Mouse (Mus musculus) hindlimb bud, embryonic 11.5 days (tissue): Measurements from ENCODE around the gene Lpin1.

Experiments
- DNase-seq: peaks from one replicate; pipeline ENCODE4 v3.0.0-alpha.2; 2012; ENCODE audit warnings: low read depth, low spot score; ENCODE audit errors: extremely low spot score

Gene Lpin1

DNA sequence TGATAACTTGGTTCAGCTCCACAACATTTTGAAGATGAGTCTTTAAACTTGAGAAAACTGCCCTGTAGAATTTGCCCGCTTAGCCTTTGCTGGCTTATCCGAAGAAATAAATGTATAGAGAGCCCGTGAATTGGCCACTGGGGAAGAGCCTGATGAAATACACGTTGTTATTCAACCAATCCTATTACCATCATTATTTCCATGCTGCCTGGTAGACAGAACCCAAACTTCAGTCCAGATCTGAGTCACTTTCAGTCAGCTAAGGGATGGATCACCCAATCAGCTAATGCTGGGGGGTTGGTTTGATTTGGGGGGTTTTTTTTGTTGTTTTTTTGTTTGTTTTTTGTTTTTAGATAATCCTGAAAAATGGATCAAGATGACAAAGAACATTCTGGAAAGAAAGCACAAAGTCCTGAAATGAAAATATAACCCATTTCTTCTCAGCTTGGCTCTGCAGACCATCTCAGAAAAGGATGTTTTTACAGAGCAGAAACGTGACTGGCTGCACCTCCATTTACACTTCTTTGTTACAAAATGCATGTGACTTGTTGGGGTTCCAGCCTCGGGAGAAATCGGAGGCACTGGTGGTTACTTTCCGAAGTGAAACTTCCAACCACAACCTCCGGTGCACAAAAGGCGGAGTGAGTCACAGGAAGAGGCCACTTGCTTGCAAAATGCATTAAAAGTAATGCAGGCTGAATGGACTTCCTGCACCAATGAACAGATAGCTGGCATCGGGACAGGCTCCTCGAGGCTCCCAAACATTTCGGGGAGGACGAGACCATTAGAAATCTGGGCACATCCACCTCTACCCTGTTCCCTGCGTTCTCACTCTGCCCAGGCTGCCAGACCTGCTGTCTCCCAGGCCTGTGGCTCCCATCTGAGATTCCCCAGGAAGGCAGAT is 78.6 kb downstream of the Lpin1 start:
- DNase-seq: no peak

DNA sequence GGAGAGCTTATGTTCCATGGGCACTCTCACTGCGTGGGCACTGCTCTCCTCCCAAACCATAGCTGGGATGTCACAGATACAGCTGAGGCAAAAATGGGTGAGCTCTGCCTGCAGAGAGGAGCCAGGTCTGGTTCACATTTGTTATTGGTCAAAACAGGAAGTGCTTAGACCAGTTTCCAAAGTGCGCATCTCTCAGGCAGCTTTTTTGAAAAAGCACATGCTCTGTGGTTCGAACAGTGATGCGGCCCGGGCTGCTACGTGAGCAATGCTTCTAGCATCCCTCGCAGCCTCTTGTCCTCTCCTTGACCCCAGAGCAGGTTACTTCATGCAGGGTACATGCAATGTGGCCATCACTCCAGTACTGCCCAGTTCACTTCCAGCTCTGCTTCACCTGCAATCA is 82.1 kb downstream of the Lpin1 start:
- no peak for DNase-seq

DNA sequence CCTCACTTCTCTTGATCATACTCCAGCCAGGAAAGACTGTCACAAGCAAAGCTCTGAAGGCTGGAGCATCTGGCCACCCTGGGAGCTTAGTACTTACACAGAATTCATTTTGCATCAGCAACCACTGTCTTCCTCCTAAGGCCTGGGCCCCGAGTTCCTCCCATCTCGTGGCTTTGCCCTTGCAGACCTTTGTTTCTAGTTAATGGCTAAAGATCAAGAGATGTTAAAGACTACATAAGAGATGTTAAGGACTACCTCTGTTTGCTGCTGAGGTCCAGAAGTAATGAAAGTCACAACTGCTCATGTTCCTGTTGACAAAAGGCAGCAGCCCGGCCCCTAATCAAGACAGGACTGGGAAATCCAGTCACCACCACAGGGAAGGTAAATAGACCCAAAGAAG is 82.8 kb downstream of the Lpin1 start:
- no peak for DNase-seq

DNA sequence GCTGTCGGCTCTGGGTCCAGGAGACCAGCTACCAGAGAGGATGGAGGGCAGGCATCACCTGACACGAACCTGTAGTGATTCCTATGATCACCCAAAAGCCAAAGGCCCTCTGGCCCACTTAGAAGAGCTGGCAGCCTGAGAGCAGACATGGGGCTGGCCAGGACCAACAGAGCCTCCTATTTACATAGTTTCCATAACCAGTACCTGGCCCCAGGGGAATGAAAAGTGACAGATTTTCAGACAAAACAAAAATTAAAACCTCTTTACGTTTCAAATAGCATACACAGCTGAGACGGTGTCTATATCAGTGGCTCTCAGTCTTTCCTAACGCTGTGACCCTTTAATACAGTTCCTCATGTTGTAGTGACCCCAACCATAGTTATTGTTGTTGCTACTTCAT is 83.9 kb downstream of the Lpin1 start:
- DNase-seq: no peak

DNA sequence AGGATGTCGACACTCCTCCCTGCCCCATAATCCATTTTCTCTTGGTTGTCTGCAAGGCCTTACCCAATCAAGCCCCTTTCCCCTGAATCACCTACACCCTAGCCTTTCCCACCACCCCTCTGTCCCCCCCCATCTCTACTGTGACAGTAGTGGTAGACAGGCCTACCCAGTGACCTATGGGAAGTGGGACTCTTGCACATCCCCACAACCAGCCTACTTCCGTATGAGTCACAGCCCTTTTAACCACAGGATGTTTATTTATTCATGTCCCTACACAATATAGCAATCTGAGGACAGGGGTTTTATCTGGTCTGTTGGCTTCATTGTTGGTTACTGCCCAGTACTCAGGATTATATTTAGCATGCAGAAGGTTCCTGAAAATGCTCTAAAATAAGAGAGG is 84.6 kb downstream of the Lpin1 start:
- no peak for DNase-seq

DNA sequence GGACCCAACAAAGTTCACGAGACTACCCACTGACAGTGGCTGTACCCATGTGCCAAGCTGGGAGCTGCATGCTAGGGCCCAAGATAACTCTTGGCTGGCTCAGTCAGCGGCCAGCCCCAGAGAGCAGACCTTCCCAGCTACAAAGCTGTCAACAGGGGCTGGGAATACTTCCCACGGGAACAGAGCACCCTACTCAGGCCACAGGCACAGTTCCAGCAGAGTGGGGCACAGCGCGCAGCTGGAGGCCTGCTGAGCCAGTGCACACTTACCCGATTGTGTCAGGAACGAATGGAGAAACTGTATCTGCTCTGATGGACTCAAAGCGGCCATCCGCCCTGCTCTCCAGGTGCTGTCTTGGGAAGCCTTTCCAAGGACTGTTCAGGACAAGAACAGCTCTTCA is 95.6 kb downstream of the Lpin1 start:
- DNase-seq: no peak

DNA sequence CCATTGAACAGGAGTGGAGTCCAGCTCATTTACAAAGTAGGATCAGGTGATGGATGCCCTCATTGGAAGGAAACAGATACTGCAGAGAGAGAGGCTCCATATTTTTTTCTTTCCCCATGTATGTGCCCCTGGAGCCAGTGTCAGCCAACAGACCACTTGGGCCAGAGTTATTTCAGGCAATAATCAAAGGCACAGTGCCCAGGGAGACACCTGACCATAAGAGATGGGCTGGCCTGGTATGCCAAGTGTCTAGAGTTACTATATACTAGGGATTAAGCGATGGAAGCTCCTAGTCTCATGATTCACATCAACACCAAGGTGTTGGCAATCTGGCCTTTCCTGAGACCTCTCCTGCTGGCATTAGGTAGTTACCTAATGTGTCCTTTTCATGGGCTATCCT is 97.8 kb downstream of the Lpin1 start:
- no peak for DNase-seq

DNA sequence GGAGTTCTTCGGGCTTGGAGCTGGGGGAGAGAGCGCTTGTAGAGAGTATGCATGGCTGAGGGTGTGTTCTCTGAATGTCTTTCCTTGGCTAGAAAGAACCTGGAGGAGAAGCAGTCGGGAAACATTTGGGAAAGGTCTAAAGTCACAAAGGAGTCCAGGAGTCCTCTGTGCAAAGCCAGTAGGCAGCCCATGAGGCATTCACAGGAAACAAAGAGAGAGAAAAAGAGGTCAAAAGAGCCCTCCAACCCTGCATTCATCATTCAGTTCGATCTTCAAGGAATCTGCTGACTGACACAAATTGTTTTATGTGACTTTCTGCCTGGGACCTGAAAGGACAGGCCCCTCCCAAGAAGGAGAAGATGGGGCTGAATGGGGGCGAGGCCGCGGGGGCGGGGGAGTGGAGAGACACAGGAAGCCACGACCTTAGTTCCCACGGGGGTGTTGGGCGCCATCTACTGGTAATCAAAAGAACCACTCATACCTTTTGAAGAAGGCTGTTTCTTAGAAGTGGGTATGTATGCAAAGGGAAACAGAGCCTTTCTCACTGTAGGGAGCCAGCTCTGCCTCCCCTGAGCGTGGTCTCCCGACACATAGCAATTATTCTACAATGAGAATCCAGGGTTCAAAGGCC is 101.5 kb downstream of the Lpin1 start:
- DNase-seq: no peak

DNA sequence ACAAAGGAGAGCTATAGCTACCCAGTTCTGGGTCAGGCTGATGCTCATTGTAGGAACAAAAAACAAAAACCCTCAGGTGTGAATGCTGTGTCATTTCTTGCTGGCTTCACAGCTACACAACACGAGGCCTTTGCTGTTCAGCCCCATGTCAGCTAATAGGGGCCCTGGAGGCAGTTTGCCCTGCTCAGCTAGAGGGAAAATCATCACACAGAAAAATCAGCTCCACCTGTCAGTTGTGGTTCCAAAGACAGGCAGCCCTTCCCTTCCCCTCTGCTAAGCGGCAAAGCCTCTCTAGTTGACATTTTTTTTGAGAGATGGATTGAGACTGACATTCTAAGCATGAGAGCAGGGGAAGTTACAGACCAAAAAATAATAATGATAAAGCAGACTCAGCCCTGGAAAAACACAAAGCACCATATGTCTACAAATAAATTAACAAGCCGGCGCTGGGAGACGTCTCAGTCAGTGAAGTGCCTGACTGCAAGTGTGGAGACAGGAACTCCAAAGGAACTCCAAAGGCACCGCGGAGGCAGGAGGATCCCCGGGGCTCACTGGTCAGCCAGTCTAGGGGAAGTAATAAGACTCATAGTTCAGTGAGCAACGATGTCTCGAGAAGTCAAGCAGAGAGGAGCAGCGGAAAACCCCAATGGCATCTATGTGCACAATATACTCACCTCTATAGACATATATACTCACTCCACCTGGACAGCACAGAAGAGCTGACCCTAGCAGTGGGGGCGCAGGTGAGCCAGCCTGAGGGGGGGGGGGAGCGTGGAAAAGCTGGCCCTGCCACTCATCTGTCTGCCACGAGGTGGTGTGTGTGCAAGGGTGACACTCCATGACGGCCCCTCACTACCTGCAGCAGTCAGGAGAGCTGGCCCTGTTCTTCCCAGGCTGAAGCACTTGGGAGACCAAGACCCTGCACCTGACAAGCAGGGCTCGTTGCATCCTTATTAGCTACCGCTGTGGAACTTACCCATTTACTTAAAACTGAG is 103.7 kb downstream of the Lpin1 start:
- DNase-seq: no peak

DNA sequence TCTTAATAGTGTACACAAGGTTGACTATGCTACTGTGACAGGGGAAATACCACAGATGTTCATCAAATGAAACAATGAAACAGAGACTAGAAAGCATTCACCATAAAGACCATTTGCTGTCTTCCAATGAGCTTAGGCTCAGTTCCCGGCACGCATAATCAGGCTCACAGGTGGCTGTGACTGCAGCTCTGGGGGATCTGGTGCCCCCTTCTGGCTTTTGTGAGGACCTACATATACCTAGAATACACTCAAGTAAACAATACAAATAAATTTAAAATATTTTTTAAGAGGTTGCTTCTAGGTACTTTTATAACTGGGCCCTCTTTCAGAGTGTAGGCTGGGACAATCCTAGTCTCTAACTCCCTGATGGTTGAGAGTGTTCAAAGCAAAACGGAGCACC is 106.5 kb downstream of the Lpin1 start:
- DNase-seq: no peak

DNA sequence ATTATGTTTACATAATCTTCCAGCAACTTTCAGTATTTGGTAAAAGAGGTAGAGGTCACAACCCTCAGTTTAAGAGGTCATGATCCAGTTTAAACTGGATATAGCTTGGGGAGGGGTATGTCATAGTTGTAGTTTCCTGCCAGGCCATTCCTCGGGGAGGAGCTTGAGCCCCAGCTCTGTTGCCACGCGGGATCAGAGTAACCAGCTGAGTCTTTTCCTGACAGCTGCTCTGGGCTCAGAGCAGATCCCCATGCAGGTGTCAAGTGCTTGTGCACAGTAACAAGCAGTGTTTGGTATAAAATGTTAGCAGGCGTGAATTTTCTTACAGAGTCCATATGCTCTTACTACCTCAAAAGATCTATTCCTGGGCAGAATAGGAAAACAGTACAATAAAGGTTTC is 112.8 kb downstream of the Lpin1 start:
- DNase-seq: no peak

DNA sequence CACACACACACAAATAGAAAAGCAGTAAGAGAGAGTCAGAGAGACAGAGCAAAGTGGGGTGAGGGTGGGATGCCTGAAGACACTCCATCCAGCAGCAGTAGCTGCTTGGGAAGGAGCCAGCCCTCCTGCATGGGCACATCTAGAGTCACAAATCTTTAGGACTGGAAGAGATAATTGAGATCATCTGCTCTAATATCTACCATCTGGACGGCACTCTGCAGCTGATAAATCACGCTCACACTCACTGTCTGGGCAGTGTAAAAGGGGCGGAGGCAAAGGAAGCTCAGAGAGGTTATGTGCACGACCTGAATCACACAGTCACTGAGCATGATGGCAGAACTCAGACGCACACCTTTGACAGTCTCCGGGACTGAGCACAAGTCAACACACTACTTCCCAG is 118.1 kb downstream of the Lpin1 start:
- no peak for DNase-seq

DNA sequence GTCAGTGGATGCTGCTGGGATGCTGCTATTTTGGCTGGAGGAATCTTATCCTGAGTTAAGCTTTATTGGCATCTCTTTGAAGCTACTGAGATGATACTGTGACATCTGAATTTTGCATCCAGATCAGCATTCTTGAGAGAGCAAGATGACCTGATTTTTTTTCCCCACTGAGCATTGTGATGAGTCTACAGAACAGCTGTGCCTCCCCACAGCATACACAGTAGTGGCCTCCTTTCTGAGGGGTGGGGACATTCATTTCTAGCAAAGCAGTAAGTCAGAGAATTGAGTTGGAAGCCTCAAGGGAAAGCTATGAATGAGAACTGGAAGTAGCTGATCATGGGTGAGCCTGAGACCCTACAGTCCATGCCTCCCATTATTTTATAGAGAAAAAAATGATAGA is 121.9 kb downstream of the Lpin1 start:
- DNase-seq: no peak

DNA sequence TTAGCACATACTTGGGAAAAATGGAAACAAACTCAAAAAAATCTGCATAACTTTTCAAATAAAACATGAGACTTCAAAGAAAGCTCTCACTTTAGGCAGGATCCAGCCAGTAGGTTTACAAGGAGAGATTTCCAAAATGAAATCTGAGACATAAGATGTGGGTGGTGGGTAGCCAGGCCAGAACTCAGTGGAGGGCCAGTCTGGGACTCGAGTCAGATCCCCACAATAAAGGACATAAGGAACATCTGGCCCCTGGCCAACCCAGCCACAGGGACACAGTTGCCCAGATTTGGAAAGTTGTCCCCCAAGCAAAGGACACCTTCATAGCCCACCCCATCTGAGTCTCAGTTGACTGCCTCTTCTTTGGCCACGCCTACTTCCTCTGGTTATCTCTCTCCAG is 123.3 kb downstream of the Lpin1 start:
- DNase-seq: no peak
